Mouse (Mus musculus) bone marrow macrophage, adult 2 months (primary cell): ENCODE results near the gene Zfp366. TPM values are rescaled to one million over a fixed set of nuclear protein-coding genes. Genes with fewer than 3 reads are reported as not detected.

Experiments
- H3K27ac ChIP-seq: 2 replicates; pipeline ENCODE4 v1.5.1; 2012; ENCODE audit warnings: low read depth, low read length; ENCODE audit not compliant: insufficient read depth
- H3K4me1 ChIP-seq: 2 replicates; pipeline ENCODE4 v1.6.1; 2012; ENCODE audit warnings: low read length; ENCODE audit not compliant: control insufficient read depth, insufficient read depth
- H3K4me3 ChIP-seq: 2 replicates; pipeline ENCODE4 v1.5.1; 2012; ENCODE audit warnings: mild to moderate bottlenecking, low read length, moderate library complexity; ENCODE audit not compliant: insufficient read depth
- CTCF ChIP-seq: IDR thresholded peaks from 2 replicates; pipeline ENCODE4 v1.5.1; 2012; ENCODE audit warnings: low read depth, mild to moderate bottlenecking, low read length, moderate library complexity
- POLR2A ChIP-seq: IDR thresholded peaks from 2 replicates; pipeline ENCODE4 v1.6.1; 2012; ENCODE audit warnings: mild to moderate bottlenecking, low read depth, low read length, borderline replicate concordance
- polyA plus RNA-seq: library from polyadenylated mRNA; stranded (reverse); fragments of >200 nt; gene quantifications from 2 replicates; pipeline ENCODE4 v1.2.4, GENCODE M21; 2012; ENCODE audit not compliant: missing spikeins, insufficient read depth, insufficient read length

Zfp366 gene
- polyA plus RNA-seq, 1 experiment = 0.31 TPM

DNA sequence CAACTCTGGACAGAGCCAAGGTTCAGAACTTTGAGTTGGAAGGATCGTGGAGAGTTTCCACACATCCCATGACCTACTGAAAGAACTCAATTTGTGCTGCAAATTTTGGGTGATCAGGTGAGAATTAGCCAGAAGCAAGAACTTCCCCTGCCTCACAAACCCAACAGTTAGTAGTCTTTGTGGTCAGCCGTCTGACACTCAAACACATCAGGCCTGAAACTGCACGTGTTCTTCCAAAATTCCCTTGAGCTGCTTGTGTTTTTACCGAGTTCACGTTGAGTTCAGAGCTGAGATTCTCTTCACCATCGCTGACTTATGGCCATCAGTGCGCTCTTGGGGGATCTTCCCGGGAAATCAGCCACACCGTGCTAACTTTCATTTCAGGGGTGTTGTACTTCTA, 22.6 kb downstream of the Zfp366 start:
- TF ChIP-seq CTCF (no peak), POLR2A (no peak)
- peaks cover 3% of the 10 kb centered on the region for H3K4me1 ChIP-seq
- no peak overlapping the region for H3K4me3 ChIP-seq
- H3K27ac ChIP-seq = no peak overlapping the region

GRCm38 (mm10) chr13:99209859-99210258, 25.2 kb downstream of the Zfp366 start:
- H3K27ac ChIP-seq = no peak overlapping the region
- H3K4me1 ChIP-seq = peaks cover 3% of the 10 kb centered on the region
- TF ChIP-seq CTCF = no peak
- TF ChIP-seq POLR2A = no peak
- H3K4me3 ChIP-seq = no peak overlapping the region

DNA sequence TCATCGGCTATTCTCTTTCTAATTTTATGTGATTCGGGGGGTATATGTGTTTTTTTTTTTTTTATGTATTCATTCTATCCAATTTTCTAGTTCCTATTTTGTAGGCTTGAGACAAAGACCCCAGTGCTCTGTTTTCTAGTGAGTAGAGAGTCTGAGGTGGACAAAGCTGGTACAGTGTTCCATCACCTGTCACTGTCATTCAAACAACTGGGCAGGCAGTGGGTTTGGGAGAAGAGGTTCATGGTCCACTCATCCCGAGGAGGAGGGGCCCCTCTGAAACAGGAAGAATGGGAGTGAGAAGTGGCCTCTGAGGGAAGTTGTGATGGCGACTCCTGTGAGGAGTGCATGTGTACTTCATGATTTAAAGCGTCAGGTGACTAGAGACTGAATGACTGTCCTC, 26.2 kb downstream of the Zfp366 start:
- TF ChIP-seq CTCF (no peak), POLR2A (no peak)
- Histone ChIP-seq H3K4me3 (no peak overlapping the region), H3K27ac (no peak overlapping the region), H3K4me1 (peaks cover 3% of the 10 kb centered on the region)

DNA sequence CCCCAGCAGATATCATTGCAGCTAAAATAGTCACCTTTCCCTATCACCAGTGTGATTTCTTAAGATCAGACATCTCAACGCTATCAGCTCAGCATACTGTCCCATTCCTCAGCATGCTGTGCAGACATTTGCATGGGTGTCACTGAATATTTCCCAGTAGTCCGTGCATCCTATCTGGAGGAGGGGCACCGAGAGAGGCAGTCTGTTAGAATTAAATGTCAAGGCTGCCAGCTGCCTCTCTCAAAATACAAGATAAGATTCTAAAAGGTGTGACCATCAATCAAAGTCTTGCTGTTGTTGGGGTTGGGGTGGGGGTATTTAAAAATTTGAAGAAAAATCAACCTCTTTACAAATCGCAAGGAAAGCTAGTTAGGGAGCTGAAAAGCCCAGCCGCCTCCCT, 28.4 kb downstream of the Zfp366 start:
- peaks cover 3% of the 10 kb centered on the region for H3K4me1 ChIP-seq

GRCm38 (mm10) chr13:99216005-99216404, 31.4 kb downstream of the Zfp366 start:
- Histone ChIP-seq H3K27ac (no peak overlapping the region), H3K4me3 (no peak overlapping the region), H3K4me1 (peaks cover 3% of the 10 kb centered on the region)
- TF ChIP-seq CTCF (no peak), POLR2A (no peak)

More for the DNA sequence above, 28.4 kb downstream of the Zfp366 start:
- no peak overlapping the region for H3K4me3 ChIP-seq
- no peak for TF ChIP-seq POLR2A
- no peak for TF ChIP-seq CTCF
- no peak overlapping the region for H3K27ac ChIP-seq

DNA sequence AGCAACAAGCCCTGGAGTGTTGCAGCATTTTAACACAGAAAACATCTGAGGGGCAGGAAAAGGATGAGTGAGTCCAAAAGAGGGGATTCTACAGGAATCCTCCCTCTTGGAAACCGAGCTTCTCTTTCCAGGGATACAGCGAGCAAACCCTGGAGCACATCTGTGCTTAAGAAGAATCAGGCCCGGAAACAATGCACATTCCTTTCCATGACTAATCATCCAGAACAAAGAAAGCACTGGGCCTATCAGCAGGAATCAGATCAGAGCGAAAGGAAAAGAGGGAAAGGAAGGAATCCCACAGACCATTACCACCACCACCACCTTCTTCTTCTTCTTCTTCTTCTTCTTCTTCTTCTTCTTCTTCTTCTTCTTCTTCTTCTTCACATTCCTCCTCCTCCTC, 33.4 kb downstream of the Zfp366 start:
- no peak for TF ChIP-seq POLR2A
- no peak for TF ChIP-seq CTCF
- Histone ChIP-seq H3K4me1 (no peaks in the 10 kb centered on the region; the same call in 1 of the 2 replicates), H3K27ac (no peak overlapping the region), H3K4me3 (no peak overlapping the region)

DNA sequence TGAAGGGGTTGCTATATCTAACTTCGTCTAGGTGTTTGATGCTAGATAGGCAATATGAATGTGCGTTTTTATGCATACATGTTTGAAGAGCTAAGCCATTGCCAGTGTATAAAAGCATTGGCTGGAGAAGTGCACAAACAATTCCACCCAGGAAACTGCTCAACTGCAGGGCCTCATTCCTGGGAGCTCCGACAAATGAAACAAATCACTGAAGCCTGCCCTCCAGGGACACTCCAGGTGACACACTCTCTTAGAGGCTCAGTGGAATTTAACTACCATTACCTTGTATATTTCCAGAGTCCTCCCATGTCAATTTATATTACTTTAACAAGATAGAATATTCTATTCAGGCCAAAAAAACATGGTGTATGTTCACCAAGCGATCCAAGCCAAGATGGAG, 35.0 kb downstream of the Zfp366 start:
- TF ChIP-seq POLR2A (no peak), CTCF (no peak)
- H3K4me1 ChIP-seq = no peaks in the 10 kb centered on the region; the same call in 1 of the 2 replicates
- H3K27ac ChIP-seq = no peak overlapping the region
- H3K4me3 ChIP-seq = no peak overlapping the region

DNA sequence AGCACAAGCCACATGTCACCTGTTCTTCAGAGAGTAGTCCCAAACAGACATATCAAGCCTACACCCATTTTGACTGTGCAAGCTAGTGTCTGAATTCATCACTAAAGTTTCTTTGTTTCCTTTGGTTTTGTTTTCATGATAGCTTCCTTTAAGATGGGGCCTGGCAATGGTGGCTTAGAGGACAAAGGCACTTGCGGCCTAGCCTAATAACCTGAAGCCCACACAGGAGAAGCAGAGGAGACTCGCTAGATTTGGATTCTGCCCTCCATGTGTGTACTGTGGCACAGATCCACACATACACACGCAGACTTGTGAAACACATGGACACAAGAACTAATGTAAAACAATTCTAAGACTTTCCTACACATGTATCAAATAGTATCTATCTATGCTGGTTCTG, 37.4 kb downstream of the Zfp366 start:
- no peak overlapping the region for H3K27ac ChIP-seq
- no peak overlapping the region for H3K4me3 ChIP-seq
- TF ChIP-seq CTCF (no peak), POLR2A (no peak)
- H3K4me1 ChIP-seq = no peaks in the 10 kb centered on the region; the same call in 1 of the 2 replicates

DNA sequence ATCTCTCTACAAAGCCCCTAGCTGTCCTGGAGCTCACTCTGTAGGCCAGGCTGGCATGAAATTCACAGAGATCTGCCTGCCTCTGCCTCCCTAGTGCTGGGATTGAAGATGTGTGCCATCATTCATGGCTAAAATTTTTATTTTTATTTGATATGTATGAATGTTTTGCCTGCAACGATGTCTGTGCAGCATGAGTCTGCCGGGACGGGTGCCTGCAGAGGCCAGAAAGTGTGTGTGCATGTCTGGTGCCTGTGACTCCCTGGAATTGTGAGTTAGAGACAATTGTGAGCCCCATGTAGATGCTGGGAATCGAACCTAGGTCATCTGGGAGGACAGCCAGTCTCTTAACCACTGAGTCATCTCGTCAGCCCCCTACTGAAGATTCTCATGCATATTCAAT, 37.9 kb downstream of the Zfp366 start:
- TF ChIP-seq POLR2A (no peak), CTCF (no peak)

DNA sequence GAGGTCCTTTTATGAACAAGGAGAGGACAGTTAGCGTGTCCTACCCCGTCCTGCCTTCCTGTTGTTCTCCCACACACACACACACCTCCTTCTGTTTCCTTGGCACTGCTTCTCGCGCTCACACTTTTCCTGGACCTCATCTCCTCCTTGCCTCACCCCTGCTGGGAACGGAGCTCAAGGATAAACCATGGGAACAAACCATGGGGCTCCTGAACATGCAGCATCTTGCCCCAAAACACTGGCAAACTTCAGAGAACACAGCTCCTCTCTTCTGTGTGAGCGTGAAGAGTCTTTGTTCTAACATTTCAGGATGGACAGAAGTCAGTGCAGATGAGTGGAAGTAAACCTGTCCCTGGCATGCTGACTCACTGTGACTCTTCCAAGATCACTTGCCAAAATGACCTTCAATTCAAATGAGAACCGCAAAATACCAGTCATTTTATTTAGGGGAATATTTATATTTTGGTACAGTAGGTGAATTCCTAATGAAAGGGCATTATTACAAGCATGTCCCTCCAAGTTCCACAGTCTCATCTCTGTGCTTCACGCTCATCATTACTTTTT, 38.8 kb downstream of the Zfp366 start:
- H3K27ac ChIP-seq = no peak overlapping the region
- no peaks in the 10 kb centered on the region; the same call in 1 of the 2 replicates for H3K4me1 ChIP-seq
- TF ChIP-seq CTCF (no peak), POLR2A (no peak)
- no peak overlapping the region for H3K4me3 ChIP-seq

More for the DNA sequence above, 37.9 kb downstream of the Zfp366 start:
- H3K27ac ChIP-seq = no peak overlapping the region
- no peak overlapping the region for H3K4me3 ChIP-seq
- no peaks in the 10 kb centered on the region; the same call in 1 of the 2 replicates for H3K4me1 ChIP-seq

GRCm38 (mm10) chr13:99223917-99224316, 39.3 kb downstream of the Zfp366 start:
- Histone ChIP-seq H3K4me1 (no peaks in the 10 kb centered on the region), H3K27ac (no peak overlapping the region), H3K4me3 (no peak overlapping the region)
- TF ChIP-seq POLR2A (no peak), CTCF (no peak)
